Mouse (Mus musculus): ENCODE results near the gene Aff1.

GRCm38 (mm10) chr5:103836148-103836784 lies 144.1 kb downstream of the Aff1 start:
- TF ChIP-seq CTCF (IDR thresholded peaks at IDR 0.05; ENCODE audit: low read depth, low read length) (no peak), POLR2A (IDR thresholded peaks at IDR 0.05; ENCODE audit: extremely low read depth, insufficient read depth, low read length) (no peak)

Measured in liver, adult 2 months (tissue).